Mouse (Mus musculus) forebrain, embryonic 16.5 days (tissue): ENCODE data around the gene Krt17. TPM values are rescaled to one million over a fixed set of nuclear protein-coding genes. Genes with fewer than 3 reads are reported as not detected.

Experiments
- ATAC-seq: fragments of 200-750 bp; cut with Nextera tagmentation; 2 replicates; pipeline ENCODE4 v1.8.0; 2017; ENCODE audit warnings: mild to moderate bottlenecking, moderate library complexity
- H3K27ac ChIP-seq: fragments of 300-500 bp; sonication (generic); 2 replicates; pipeline ENCODE4 v1.5.1; 2014; ENCODE audit warnings: low read length, control low read depth
- H3K27me3 ChIP-seq: fragments of 300-500 bp; sonication (generic); replicated peaks from 2 replicates; pipeline ENCODE4 v1.6.1; 2014; ENCODE audit warnings: low read length; ENCODE audit not compliant: control insufficient read depth, insufficient read depth
- H3K36me3 ChIP-seq: fragments of 300-500 bp; sonication (generic); 2 replicates; pipeline ENCODE4 v1.6.1; 2014; ENCODE audit not compliant: control insufficient read depth, insufficient read depth
- H3K4me1 ChIP-seq: fragments of 300-500 bp; sonication (generic); replicated peaks from 2 replicates; pipeline ENCODE4 v1.6.1; 2014; ENCODE audit warnings: low read length; ENCODE audit not compliant: control insufficient read depth, insufficient read depth
- H3K4me2 ChIP-seq: fragments of 300-500 bp; sonication (generic); 2 replicates; pipeline ENCODE4 v1.6.1; 2014; ENCODE audit warnings: mild to moderate bottlenecking, low read length, control low read depth
- H3K4me3 ChIP-seq: fragments of 300-500 bp; sonication (generic); replicated peaks from 2 replicates; pipeline ENCODE4 v1.5.1; 2014; ENCODE audit warnings: mild to moderate bottlenecking, low read length, control low read depth
- H3K9ac ChIP-seq: fragments of 300-500 bp; sonication (generic); replicated peaks from 2 replicates; pipeline ENCODE4 v1.6.1; 2014; ENCODE audit warnings: low read depth, low read length, control low read depth
- H3K9me3 ChIP-seq: fragments of 300-500 bp; sonication (generic); 2 replicates; pipeline ENCODE4 v1.6.1; 2016; ENCODE audit warnings: low read length; ENCODE audit not compliant: control insufficient read depth
- WGBS: fragments of 180-500 bp; shearing (Covaris S2); extraction: QIAGEN DNeasy Blood & Tissue Kit; methylation state at CpG from one replicate; pipeline ENCODE4 v1.1.7; 2014; 5-methylcytosine and 5-hydroxymethylcytosine counted together
- polyA plus RNA-seq: library from polyadenylated mRNA; unstranded; fragments of >200 nt; fragmentation: Nextera tagmentation; extraction: Ambion mirVana; gene quantifications from 2 replicates; pipeline ENCODE4 v1.2.1, GENCODE M21; 2015

Krt17 gene
- polyA plus RNA-seq, 1 experiment from 2014 or later = 0.27 TPM

DNA sequence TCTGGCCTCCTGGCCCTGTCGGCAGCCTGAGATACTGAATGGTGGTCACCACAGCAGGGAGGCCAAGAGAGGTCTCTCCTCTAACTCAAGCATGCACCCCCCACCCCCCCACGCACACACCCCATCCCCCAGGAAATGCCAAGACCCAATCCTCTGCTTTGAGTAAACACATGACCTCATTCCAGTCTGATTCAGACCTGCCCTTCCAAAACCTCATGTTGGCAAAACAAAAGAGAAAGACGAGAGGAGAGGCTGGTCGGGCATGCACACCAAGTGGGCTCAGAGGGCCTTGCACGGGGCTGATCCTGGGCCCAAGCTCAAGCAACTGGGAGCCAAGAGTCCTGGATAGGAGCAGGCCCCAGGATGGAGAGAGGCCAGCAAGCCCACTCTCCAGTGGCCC, 29.4 kb upstream of the Krt17 start:
- 0 out of 2 replicates have a peak, but pooled peaks have one; percentile 40 for ATAC-seq
- WGBS = 20% methylated on average over 5 of the region's 5 CpGs
- Histone ChIP-seq H3K4me2 (no peak overlapping the region), H3K27ac (no peak overlapping the region), H3K9ac (no peak overlapping the region), H3K36me3 (no peaks in the 10 kb centered on the region), H3K27me3 (no peaks in the 10 kb centered on the region), H3K4me3 (no peak overlapping the region), H3K4me1 (peaks cover 11% of the 10 kb centered on the region), H3K9me3 (no peaks in the 10 kb centered on the region)

DNA sequence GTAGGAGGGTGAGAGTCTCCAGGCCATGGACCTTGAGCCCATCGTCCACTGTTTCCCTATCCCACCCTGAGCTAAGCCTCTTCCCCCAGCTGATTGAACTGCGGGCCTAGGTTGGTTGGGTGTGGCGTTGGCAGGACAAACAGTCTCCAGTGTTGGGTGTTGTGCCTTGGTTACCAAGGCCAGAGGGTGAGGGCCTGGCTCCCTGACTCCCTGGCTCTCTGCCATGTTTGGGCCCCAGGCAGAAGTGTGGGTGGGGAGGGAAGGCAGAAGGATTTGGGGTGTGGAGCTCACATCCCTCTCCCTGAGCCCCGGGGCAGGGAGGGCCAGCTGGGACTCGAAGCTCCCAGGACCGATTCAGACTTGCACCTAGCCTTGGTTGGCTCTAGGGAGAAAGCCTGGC, 28.1 kb upstream of the Krt17 start:
- no peak overlapping the region for H3K9ac ChIP-seq
- peaks cover 11% of the 10 kb centered on the region for H3K4me1 ChIP-seq
- H3K27ac ChIP-seq = no peak overlapping the region
- 83% methylated on average over 6 of the region's 6 CpGs for WGBS
- H3K4me3 ChIP-seq = no peak overlapping the region
- H3K4me2 ChIP-seq = no peak overlapping the region
- H3K9me3 ChIP-seq = no peaks in the 10 kb centered on the region
- H3K27me3 ChIP-seq = no peaks in the 10 kb centered on the region
- no peaks in the 10 kb centered on the region for H3K36me3 ChIP-seq
- ATAC-seq = no peak

DNA sequence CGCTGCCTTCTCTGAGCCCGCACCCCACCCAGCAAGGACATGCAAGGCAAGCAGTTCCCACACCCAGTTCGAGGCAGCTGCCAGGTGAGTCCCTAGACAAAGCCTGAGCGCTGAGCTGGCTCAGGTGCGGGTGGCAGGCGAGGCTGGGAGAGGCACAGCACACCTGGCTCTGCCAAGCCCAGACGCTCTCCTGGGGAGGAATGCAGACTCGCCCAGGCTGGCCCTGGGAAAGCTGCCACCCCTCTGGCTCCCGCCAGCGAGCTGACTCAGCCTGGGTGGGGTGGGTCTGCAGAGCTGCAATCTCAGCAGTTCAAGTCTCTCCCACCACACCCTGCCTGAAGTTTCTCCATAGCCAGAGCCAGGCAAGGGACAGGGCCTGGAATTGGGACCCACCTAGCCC, 26.2 kb upstream of the Krt17 start:
- Histone ChIP-seq H3K9ac (no peak overlapping the region), H3K4me2 (no peak overlapping the region), H3K27me3 (no peaks in the 10 kb centered on the region), H3K27ac (no peak overlapping the region), H3K9me3 (no peaks in the 10 kb centered on the region), H3K4me1 (peaks cover 4% of the 10 kb centered on the region; the same call in 1 of the 2 replicates), H3K36me3 (no peaks in the 10 kb centered on the region), H3K4me3 (no peak overlapping the region)
- 26% methylated on average over 10 of the region's 10 CpGs for WGBS
- ATAC-seq = no peak

DNA sequence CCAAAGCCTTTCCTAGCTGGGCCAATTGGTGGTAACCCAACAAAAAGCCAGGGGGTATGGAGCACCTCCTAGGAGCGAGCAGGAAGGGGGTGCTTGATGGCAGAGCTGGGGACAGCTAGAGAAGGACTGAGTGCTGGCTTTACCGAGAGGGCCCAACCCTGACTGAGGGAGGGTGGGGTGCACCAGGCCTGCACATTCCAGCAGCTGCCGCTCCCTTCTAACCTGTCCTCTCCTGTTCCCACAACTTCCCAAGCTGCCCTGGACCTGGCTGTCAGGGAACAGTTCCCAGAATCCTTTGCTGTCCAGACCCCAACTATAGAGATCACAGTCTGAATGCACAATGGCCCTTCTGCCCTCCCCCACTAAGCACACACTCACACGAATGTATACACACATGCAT, 24.2 kb upstream of the Krt17 start:
- Histone ChIP-seq H3K27ac (no peak overlapping the region), H3K9ac (no peak overlapping the region), H3K36me3 (no peaks in the 10 kb centered on the region), H3K9me3 (no peaks in the 10 kb centered on the region), H3K27me3 (no peaks in the 10 kb centered on the region), H3K4me1 (no peaks in the 10 kb centered on the region), H3K4me3 (no peak overlapping the region), H3K4me2 (no peak overlapping the region)
- 79% methylated on average over 4 of the region's 4 CpGs for WGBS
- no peak for ATAC-seq

DNA sequence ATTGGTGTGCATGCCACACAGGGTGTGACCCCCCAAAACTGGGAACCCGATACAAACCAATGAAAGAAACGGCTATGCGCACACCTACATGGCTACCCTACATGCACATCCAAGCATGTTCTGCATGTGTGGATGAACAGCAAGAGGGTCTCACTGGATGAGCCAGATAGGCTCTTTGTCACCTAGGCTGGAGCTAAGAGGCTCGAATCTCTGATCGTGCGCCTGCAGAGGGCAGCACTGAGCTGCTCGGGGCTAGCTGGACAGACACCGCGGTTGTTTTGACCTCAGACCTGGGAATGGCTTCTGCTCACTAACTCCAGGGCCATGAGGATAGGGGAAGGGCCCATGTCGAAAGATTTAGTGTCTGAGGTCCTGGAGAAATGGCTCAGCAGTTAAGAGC, 21.7 kb upstream of the Krt17 start:
- H3K4me2 ChIP-seq = no peak overlapping the region
- no peak overlapping the region for H3K4me3 ChIP-seq
- no peaks in the 10 kb centered on the region for H3K36me3 ChIP-seq
- no peaks in the 10 kb centered on the region for H3K9me3 ChIP-seq
- H3K27ac ChIP-seq = no peak overlapping the region
- H3K27me3 ChIP-seq = no peaks in the 10 kb centered on the region
- 25% methylated on average over 10 of the region's 10 CpGs for WGBS
- ATAC-seq = peak; percentile 51; the same call in 1 of the 2 replicates
- no peak overlapping the region for H3K9ac ChIP-seq
- H3K4me1 ChIP-seq = no peaks in the 10 kb centered on the region

DNA sequence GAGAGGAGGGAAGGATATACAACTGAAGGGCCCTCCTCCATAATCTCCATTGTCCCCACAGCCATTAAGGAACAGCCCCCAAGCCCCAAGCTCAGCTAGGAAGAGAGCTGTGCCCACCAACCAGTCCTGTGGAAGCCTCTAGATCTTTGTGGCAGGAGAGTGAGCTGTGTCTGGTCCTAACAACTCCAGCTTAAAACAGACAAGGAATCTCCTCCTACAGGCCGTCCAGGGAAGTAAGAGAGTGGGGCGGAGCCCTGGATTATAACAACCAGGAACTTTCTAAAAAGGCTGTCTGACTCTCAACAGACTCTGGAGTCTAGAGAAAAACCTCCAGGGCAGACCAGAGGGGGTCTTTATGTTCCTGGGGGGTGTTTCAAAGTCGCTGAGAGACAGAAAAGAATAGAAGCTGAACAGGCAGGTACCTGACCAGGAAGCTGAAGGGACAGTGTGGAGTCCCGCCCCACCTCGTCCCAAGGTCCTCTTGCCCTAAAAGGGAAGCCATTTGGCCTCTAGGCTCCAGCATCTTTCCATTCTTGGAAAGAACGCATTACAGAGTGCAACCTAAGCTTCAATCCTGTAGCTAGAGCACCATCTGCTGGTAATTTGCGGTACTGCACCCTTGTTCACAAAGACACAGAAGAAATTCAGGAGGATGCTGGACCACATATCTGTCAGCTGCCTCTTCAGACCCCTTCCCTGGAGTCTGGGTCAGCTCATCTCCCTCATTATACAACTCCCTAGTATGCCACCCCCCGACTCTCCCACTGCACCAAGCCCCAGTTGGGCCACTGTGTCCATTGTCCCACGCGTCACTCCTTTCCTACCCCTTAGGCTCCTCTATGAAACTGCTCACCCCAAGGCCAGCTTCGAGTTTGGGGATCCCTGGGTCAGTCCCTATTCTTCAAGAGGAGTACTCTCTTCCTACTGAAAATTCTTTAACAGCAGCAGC, 21.0 kb upstream of the Krt17 start:
- WGBS = 20% methylated on average over 11 of the region's 11 CpGs

DNA sequence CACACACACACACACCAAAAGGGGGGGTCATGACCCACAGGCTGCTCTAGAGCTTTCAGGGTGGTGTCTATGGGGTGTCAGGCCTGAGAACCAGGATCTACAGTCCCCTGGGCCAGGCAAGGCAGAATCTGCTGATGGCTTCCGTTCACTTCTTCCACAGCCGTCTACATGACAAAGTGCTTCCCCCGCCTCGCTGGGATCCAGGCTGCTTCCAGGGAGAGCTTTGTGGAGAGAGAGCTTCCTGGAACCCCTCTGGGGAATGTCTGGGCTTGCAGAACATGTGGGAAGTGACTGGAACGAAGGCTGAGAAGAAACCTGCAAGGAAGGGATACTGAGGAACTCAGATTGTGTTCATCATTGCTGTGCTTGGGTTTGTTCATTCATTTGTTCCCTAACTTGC, 17.9 kb upstream of the Krt17 start:
- Histone ChIP-seq H3K27ac (no peak overlapping the region), H3K4me1 (no peaks in the 10 kb centered on the region), H3K9me3 (no peaks in the 10 kb centered on the region), H3K36me3 (no peaks in the 10 kb centered on the region), H3K9ac (no peak overlapping the region), H3K4me3 (no peak overlapping the region), H3K27me3 (no peaks in the 10 kb centered on the region), H3K4me2 (no peak overlapping the region)
- 74% methylated on average over 5 of the region's 5 CpGs for WGBS
- ATAC-seq = no peak

More for the DNA sequence above, 21.0 kb upstream of the Krt17 start:
- Histone ChIP-seq H3K27ac (no peak overlapping the region), H3K27me3 (no peaks in the 10 kb centered on the region), H3K4me2 (no peak overlapping the region), H3K36me3 (no peaks in the 10 kb centered on the region), H3K4me3 (no peak overlapping the region), H3K9me3 (no peaks in the 10 kb centered on the region), H3K4me1 (no peaks in the 10 kb centered on the region), H3K9ac (no peak overlapping the region)
- ATAC-seq = peak; percentile 73

DNA sequence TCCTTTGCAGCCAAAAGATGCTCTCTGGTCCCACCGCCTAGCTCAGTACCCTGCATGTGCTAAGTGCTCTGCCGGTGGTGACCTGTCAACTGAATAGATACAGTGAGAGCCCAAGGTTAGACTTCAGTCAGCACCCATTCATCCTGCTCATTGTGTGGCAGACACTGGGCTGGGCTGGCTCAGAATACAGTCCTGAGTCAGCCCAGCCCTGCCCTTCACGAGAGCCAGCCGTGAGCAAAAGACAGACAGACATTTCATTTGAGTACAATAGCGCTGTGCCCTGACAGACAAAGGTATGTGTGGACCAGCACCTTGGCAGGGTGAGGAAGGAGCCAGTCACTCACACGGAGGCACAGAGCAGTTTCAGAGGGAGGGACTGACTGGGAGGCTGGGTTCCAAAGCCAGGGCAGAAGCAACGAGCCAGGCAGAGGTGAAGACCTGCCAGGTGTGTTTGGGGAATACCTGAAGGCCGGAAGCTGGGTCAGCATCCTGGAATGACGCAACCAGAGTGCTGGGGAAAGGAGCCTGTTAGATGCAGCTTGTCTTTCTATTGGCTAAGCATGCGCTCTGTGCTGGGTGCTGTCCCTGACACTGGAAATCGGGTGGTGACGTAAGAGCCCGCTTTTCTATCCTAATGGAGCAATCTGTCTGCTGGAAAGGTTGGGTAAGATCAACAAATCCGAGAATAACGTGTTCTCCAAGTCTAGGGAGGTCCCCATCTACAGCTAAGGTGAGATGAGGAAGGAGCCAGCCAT, 17.1 kb upstream of the Krt17 start:
- WGBS = 72% methylated on average over 15 of the region's 15 CpGs
- Histone ChIP-seq H3K27me3 (no peaks in the 10 kb centered on the region), H3K27ac (no peak overlapping the region), H3K36me3 (no peaks in the 10 kb centered on the region), H3K4me2 (no peak overlapping the region), H3K9me3 (no peaks in the 10 kb centered on the region), H3K4me3 (no peak overlapping the region), H3K4me1 (no peaks in the 10 kb centered on the region), H3K9ac (no peak overlapping the region)
- ATAC-seq = no peak

DNA sequence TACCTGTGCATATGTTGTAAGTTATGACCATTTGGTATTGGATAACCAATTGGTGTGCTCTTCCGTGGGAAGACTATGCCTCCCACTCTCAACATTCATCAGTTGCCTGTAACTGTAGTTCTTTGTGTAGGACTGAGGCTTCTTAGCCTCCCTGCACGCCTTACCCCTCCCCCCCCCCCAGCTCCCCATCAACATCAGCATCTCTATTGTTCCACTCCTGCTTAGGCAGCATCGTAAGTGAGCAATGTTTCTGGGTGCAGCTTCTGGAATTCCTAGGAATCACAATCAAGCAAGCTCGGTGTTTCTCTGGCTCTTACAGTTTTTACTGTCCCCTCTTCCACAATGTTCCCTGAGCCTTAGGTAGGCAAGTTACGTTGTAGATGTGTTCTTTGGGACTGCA, 14.6 kb upstream of the Krt17 start:
- Histone ChIP-seq H3K4me3 (no peak overlapping the region), H3K4me1 (no peaks in the 10 kb centered on the region), H3K27ac (no peak overlapping the region), H3K9ac (no peak overlapping the region), H3K9me3 (no peaks in the 10 kb centered on the region), H3K27me3 (no peaks in the 10 kb centered on the region), H3K36me3 (no peaks in the 10 kb centered on the region), H3K4me2 (no peak overlapping the region)
- no peak for ATAC-seq
- 33% methylated on average over 5 of the region's 5 CpGs for WGBS
